Mouse (Mus musculus) neural tube, embryonic 12.5 days (tissue): Measurements from ENCODE around the gene Pld4. TPM values are rescaled to one million over a fixed set of nuclear protein-coding genes. Genes with fewer than 3 reads are reported as not detected.

Source experiments
- ATAC-seq: fragments of 200-750 bp; cut with Nextera tagmentation; 2 replicates; pipeline ENCODE4 v1.8.0; 2017; ENCODE audit warnings: low read depth, mild to moderate bottlenecking, moderate TSS enrichment, moderate library complexity; ENCODE audit not compliant: low FRiP score
- H3K27ac ChIP-seq: fragments of 300-500 bp; sonication (generic); 2 replicates; pipeline ENCODE4 v1.5.1; 2016
- H3K27me3 ChIP-seq: fragments of 300-500 bp; sonication (generic); replicated peaks from 2 replicates; pipeline ENCODE4 v1.6.1; 2016; ENCODE audit warnings: mild to moderate bottlenecking
- H3K36me3 ChIP-seq: fragments of 300-500 bp; sonication (generic); 2 replicates; pipeline ENCODE4 v1.6.1; 2016; ENCODE audit warnings: mild to moderate bottlenecking
- H3K4me1 ChIP-seq: fragments of 300-500 bp; sonication (generic); 2 replicates; pipeline ENCODE4 v1.6.1; 2016
- H3K4me2 ChIP-seq: fragments of 300-500 bp; sonication (generic); replicated peaks from 2 replicates; pipeline ENCODE4 v1.6.1; 2016; ENCODE audit warnings: mild to moderate bottlenecking
- H3K4me3 ChIP-seq: fragments of 300-500 bp; sonication (generic); 2 replicates; pipeline ENCODE4 v1.5.1; 2016
- H3K9ac ChIP-seq: fragments of 300-500 bp; sonication (generic); 2 replicates; pipeline ENCODE4 v1.6.1; 2016; ENCODE audit warnings: mild to moderate bottlenecking
- H3K9me3 ChIP-seq: fragments of 300-500 bp; sonication (generic); 2 replicates; pipeline ENCODE4 v1.6.1; 2016; ENCODE audit warnings: mild to moderate bottlenecking
- WGBS: fragments of 180-500 bp; shearing (Covaris S2); methylation state at CpG from one replicate; pipeline ENCODE4 v1.1.7; 2016; 5-methylcytosine and 5-hydroxymethylcytosine counted together
- polyA plus RNA-seq: library from polyadenylated mRNA; unstranded; fragments of >200 nt; fragmentation: Nextera tagmentation; extraction: Ambion mirVana; gene quantifications from 2 replicates; pipeline ENCODE4 v1.2.1, GENCODE M21; 2016

Gene Pld4
- polyA plus RNA-seq, result 5.1 and 5.8 TPM in 2 replicates

DNA sequence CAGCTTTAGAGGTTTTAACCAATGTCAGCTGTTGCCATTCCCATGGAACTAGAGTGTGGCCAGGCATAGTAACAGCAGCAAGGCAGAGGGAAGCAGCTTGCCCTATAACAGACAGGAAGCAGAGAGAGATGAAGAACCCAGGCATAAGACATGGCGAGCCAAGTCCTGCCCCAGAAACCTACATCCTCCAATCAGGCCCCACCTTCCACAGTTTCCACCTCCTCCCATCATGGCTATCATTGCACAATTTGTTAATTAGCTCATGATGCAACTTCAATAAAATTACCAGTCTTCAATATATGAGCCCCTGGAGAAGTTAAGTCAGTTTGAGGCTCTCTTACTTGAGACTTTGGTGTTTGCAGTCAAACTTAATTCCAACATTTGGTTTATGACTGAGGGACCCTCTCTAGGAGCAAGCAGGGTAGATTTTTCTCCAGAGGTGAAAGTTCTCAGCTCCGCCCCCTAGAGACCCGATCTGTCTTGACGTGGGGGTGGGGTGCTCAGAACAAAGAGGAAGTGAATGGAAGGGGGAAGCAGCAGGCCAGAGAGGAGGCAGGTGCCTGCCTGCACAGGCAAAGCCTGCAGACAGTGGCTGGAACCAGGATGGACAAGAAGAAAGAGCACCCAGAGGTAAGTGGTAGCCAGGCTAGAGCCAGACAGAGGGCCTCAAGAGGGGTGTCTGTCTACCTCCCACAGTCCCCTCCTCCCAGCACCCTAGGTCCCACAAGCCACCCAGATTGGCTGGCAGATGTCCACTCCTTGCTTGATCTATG lies at the start of gene Pld4:
Pld4 (plus strand) TSS at position 502 of the 773 bp plus-strand sequence.
- no peak for ATAC-seq

DNA sequence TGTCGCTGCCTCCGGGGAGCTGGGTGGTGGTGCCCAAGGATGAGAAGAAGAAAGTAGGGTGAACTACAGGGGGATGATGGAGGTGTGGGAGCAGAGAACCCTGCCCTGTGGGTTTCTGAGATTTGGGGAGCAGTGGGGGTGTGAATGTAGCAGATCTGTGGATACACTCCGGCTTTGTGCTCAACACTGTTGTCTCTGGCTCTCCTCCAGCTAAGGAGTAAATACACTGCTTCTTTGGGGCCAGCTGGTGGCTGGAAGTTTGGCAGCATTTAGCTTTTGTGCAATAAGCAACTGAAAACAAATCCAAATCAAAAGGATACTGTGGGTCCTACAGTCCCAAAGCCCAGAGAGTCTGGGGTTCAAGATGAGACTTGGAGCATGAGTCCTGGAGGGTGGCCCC lies 46.5 kb upstream of the Pld4 start:
- no peaks in the 10 kb centered on the region for H3K9me3 ChIP-seq
- H3K4me1 ChIP-seq, result no peaks in the 10 kb centered on the region
- 74% methylated on average over 3 of the region's 3 CpGs for WGBS
- no peaks in the 10 kb centered on the region for H3K36me3 ChIP-seq
- H3K9ac ChIP-seq, result no peak overlapping the region
- 0 out of 2 replicates have a peak, but pooled peaks cover 2% of the 10 kb centered on the region for H3K27me3 ChIP-seq
- no peak overlapping the region for H3K27ac ChIP-seq
- H3K4me2 ChIP-seq, result no peak overlapping the region
- H3K4me3 ChIP-seq, result no peak overlapping the region
- ATAC-seq, result no peak

More for the DNA sequence above, at the start of gene Pld4:
- Histone ChIP-seq H3K4me3 (no peak within 1 kb of the TSS), H3K27ac (no peak within 1 kb of the TSS), H3K4me2 (no peak within 1 kb of the TSS), H3K4me1 (no peaks in the 10 kb centered on the region), H3K9ac (no peak within 1 kb of the TSS), H3K9me3 (no peaks in the 10 kb centered on the region), H3K27me3 (no peaks in the 10 kb centered on the region), H3K36me3 (no peaks in the 10 kb centered on the region)
- WGBS, result 44% methylated on average over 4 of the region's 4 CpGs

DNA sequence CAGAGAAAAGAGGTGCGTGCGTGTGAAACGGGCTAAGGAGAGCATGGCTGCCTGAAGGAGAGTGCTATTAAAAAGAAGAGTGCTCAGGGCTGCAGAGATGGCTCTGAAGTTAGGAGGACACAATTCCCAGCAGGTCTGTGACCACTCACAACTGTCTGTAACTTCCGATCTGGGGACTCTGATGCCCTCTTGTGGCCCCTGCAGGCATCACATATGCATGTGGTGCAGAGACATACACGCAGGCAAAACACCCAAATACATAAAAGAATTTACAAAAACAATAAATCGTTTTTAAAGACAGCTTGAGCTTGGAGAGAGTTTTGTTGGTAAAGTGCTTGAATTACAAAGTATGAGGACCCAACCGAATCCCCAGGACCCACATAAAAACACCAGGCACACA lies 43.3 kb upstream of the Pld4 start:
- no peaks in the 10 kb centered on the region for H3K9me3 ChIP-seq
- H3K9ac ChIP-seq, result no peak overlapping the region
- H3K27ac ChIP-seq, result no peak overlapping the region
- no peaks in the 10 kb centered on the region for H3K36me3 ChIP-seq
- no peak for ATAC-seq
- H3K4me2 ChIP-seq, result no peak overlapping the region
- WGBS, result 31% methylated on average over 7 of the region's 7 CpGs
- H3K4me3 ChIP-seq, result no peak overlapping the region
- peaks cover 23% of the 10 kb centered on the region for H3K27me3 ChIP-seq
- peaks cover 9% of the 10 kb centered on the region for H3K4me1 ChIP-seq

DNA sequence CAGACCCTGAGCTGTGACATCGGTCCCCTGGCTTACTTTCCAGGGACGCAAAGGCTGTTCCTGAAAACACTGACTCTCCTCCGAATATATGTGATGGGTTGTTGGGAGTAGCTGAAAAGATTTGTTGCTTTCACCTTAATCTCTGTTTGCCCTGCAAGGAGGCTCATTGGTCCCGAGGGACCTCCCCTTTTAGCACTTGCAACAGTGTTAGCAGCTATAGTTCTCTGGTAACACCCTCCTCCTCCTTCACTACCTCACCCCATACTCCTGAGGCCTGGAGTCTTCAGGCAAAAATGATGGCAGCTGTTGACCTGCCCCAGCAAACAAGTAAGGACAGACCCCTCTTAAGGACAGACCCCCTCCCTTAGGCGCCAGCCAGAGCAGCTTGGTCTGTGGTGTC lies 41.5 kb upstream of the Pld4 start:
- Histone ChIP-seq H3K4me3 (no peak overlapping the region), H3K4me2 (no peak overlapping the region), H3K4me1 (peaks cover 25% of the 10 kb centered on the region), H3K27me3 (peaks cover 32% of the 10 kb centered on the region), H3K36me3 (no peaks in the 10 kb centered on the region), H3K9me3 (no peaks in the 10 kb centered on the region), H3K27ac (no peak overlapping the region), H3K9ac (no peak overlapping the region)
- no peak for ATAC-seq
- 67% methylated on average over 5 of the region's 5 CpGs for WGBS

DNA sequence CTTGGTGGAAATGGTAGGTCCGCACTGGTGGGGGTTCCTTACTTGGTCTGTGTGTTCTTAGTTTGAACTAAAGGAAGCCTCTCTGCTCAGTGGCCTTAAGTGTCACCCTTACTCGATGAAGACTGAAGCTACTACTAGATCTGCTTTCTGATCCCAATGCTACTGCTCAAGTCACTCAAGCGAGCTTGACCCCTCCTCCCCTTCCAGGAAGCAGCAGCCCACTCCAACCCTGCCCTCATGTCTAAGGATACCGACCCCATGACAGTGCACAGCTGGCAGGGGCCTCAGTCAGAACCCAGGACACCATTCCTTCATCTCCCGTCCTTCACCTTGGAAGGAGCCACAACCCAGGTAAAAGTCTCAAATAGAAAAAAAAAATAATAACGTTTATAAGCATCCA lies 40.2 kb upstream of the Pld4 start, which contains the start of gene Cep170b:
Cep170b (plus strand) TSS at position 240 of the 400 bp plus-strand sequence.
- H3K9ac ChIP-seq, result no peak within 1 kb of the TSS
- no peaks in the 10 kb centered on the region for H3K9me3 ChIP-seq
- H3K36me3 ChIP-seq, result no peaks in the 10 kb centered on the region
- peaks cover 25% of the 10 kb centered on the region for H3K4me1 ChIP-seq
- 77% methylated on average over 6 of the region's 6 CpGs for WGBS
- H3K4me2 ChIP-seq, result peak within 1 kb of the TSS; percentile 100
- H3K27me3 ChIP-seq, result peaks cover 32% of the 10 kb centered on the region
- H3K27ac ChIP-seq, result no peak within 1 kb of the TSS
- no peak for ATAC-seq
- peak within 1 kb of the TSS; percentile 86 for H3K4me3 ChIP-seq

DNA sequence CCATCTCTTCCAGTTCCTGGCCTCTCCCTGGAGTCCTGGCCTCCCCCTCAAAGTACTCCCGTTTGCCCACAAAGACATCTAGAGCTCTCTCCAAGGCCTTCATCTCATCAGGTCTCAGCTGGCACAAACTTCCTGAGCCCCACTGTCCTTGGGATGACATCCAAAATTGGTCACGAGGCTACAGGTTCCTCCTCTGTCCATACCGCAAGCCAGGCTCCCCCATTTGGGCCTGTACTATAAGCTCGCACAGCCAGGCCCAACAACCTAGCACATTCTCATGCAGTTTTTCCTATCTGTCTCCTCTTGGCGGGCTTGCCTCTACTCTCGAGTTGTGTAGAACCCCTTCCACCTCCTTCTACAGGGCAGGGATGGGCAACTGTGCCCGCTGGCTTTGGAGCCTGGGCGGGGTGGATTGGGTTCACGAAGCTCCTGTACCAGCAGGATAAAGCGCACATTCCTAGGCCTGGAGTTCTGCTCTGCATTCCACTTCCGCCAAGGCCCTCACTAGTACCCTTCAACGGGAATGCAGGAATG lies 39.5 kb upstream of the Pld4 start:
- no peak for ATAC-seq
- H3K9ac ChIP-seq, result no peak overlapping the region
- peak overlapping the region; percentile 100 for H3K4me2 ChIP-seq
- H3K36me3 ChIP-seq, result no peaks in the 10 kb centered on the region
- no peaks in the 10 kb centered on the region for H3K9me3 ChIP-seq
- no peak overlapping the region for H3K27ac ChIP-seq
- peaks cover 25% of the 10 kb centered on the region for H3K4me1 ChIP-seq
- H3K4me3 ChIP-seq, result peak overlapping the region; percentile 86
- peaks cover 32% of the 10 kb centered on the region for H3K27me3 ChIP-seq
- 34% methylated on average over 12 of the region's 12 CpGs for WGBS

DNA sequence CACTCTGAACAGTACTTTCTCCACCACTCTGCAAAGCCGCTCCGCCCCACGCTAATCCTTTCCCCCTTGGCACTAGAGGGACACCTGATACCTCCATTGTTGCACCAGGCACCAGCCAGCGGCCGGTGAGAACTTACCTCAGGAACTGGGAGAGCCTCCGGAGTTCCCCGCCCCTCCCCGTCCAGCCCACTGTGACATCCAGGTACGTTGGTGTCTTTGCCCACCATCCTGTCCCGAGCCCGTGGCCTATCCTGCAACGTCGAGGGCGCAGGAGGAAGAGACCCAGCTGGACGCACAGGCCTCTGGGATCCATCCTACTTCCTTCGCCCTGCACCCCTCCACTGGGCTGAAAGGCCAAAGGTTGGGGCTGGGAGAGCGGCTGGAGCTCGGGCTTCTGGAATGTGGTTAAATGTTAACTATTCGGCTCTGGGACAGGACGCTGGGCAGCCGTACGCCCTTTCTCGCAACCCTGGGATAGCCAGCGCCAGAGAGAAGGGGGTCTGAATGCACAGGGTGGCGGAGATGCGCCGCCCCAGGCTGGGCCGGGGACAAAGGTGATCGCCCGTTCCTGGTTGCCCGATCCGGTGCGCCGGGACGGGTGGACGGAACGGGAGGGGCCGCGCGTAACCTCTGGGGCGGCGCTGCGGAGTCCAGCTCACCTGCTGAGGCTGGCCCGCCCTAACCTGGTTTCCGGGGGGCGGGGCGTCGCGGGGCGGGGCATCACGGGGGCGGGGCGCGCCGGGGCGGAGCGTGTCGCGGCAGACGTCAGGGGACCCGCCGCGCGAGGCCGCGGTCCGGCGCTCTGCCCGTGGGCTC lies 38.8 kb upstream of the Pld4 start:
- Histone ChIP-seq H3K9ac (peak overlapping the region; percentile 87), H3K4me2 (peak overlapping the region; percentile 100), H3K36me3 (no peaks in the 10 kb centered on the region), H3K4me3 (peak overlapping the region; percentile 86), H3K9me3 (no peaks in the 10 kb centered on the region), H3K27me3 (peaks cover 32% of the 10 kb centered on the region), H3K27ac (no peak overlapping the region), H3K4me1 (peaks cover 25% of the 10 kb centered on the region)
- 2% methylated on average over 69 of the region's 69 CpGs for WGBS
- ATAC-seq, result peak; percentile 45

DNA sequence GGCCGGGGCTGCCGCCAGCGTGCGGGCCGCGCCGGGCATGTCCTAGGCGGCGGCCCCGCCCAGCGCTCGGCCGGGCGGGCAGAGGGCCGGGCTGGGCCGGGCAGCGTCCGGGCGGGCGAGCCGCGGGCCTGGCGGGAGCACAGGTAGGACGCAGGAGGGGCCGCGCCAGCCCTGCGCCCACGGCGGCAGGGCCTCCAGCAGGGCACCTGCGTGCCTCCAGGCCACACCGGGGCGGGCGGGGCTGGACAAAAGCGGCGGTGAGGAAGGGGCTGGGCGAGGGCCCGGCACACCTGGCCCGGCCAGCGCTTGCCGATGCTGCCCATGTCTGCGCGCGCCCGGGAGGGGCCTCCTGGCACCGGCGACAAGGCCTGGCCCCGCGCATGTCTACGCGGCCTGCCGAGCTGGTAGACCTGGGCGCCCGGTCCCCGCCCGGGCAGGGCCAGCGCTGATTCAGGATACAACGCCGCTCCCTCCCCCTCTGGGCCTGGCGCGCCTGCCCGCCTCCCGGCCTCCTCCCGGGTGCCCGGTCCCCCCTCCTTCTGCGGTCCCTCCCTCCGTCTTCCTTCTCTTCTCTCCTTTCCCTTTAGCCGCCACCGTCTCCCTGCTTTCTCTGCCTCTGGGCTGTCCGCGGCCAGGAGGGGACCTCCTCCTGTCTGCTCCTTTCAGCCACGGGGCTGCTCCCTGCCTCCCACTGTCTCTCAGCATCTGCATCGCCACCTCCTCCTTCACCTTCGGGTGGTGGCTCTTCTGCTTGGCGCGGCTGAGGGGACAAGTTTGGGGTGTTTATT lies 38.0 kb upstream of the Pld4 start:
- Histone ChIP-seq H3K4me3 (peak overlapping the region; percentile 86), H3K27ac (no peak overlapping the region), H3K4me2 (peak overlapping the region; percentile 100), H3K4me1 (peaks cover 27% of the 10 kb centered on the region), H3K9ac (peak overlapping the region; percentile 87), H3K36me3 (no peaks in the 10 kb centered on the region), H3K27me3 (peaks cover 32% of the 10 kb centered on the region), H3K9me3 (no peaks in the 10 kb centered on the region)
- peak; percentile 46 for ATAC-seq
- under 1% methylated on average over 75 of the region's 75 CpGs for WGBS

DNA sequence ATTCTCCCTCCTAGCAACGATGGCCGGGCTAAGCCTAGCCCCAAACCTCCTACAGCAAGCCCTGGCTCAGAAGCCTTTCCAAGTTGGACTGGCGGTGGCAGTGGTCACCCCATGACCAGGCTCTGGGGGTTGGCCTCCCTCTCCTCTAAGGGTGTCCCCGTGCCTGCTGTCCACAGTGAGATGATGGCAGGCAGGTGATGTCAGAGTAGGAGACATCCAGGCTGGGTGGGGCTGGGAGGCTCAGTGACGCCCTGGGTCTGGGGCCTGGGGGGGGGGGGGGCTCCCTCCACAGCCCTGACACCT lies 37.5 kb upstream of the Pld4 start:
- H3K36me3 ChIP-seq, result no peaks in the 10 kb centered on the region

DNA sequence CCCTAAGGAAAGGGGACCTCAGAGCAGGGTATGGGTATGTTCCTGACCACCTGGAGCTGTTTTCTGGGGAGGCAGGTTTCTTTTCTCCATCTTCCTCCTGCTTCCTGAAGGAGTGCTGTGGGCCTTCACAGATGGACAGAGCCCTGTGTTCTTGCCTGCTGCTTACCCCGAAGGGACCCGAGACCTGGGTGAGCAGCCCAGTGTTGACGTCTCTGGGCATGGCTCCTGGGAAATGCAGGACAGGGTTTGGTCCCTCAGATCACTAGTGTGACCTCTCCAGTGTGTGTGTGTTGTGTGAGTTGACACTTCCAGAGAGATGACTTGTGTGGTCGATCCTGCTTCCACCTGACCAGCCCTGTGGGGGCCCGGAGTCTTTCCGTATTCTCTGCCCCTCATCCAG lies 37.0 kb upstream of the Pld4 start:
- Histone ChIP-seq H3K4me1 (peaks cover 30% of the 10 kb centered on the region), H3K4me2 (peak overlapping the region; percentile 100), H3K9ac (peak overlapping the region; percentile 87; the same call in 1 of the 2 replicates), H3K9me3 (no peaks in the 10 kb centered on the region), H3K27me3 (peaks cover 32% of the 10 kb centered on the region), H3K36me3 (no peaks in the 10 kb centered on the region), H3K4me3 (0 out of 2 replicates have a peak overlapping the region, but pooled peaks have one; percentile 86), H3K27ac (no peak overlapping the region)
- ATAC-seq, result no peak
- 86% methylated on average over 6 of the region's 6 CpGs for WGBS

More for the DNA sequence above, 37.5 kb upstream of the Pld4 start:
- ATAC-seq, result peak; percentile 3; the same call in 1 of the 2 replicates
- Histone ChIP-seq H3K4me3 (peak overlapping the region; percentile 86), H3K27ac (no peak overlapping the region), H3K27me3 (peaks cover 32% of the 10 kb centered on the region), H3K9me3 (no peaks in the 10 kb centered on the region), H3K4me1 (peaks cover 30% of the 10 kb centered on the region), H3K4me2 (peak overlapping the region; percentile 100), H3K9ac (peak overlapping the region; percentile 87)
- WGBS, result 14% methylated on average over 5 of the region's 5 CpGs

DNA sequence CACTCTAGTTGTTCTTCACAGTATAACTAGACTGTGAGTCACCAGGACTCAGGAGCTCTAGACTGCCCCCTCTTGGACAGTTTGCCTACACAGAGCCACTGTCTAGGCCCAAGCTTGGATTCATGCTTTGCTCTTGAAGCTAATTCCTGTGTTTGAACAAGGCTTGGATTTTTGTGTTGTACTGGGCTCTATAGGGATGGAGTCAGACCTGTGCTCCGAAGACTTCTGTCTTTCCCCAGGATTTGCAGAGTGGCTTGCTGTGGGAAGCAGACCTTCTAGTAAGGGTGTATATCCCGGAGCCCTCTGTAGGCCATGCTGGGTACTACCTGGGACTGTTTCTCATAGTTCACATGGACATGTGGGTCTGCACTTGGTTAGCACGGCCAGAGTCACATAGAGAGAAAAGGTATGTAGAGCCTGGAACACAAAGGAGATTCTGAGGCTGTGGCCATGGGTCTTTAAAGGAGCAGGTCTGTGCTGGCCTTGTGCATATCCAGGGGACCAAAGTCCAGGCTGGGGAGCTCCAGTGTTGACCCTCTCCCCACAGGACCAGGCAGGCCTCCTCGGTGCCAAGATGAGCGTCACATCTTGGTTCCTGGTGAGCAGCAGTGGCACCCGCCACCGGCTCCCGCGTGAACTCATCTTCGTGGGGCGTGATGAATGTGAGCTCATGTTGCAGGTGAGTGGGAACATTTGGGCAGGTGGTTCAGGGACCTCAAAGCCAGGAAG lies 36.2 kb upstream of the Pld4 start:
- peaks cover 32% of the 10 kb centered on the region for H3K27me3 ChIP-seq
- 79% methylated on average over 11 of the region's 11 CpGs for WGBS
- no peak overlapping the region for H3K9ac ChIP-seq
- H3K4me1 ChIP-seq, result peaks cover 30% of the 10 kb centered on the region
- ATAC-seq, result 0 out of 2 replicates have a peak, but pooled peaks have one; percentile 18
- H3K36me3 ChIP-seq, result no peaks in the 10 kb centered on the region
- H3K4me2 ChIP-seq, result no peak overlapping the region
- H3K4me3 ChIP-seq, result no peak overlapping the region
- H3K27ac ChIP-seq, result no peak overlapping the region
- no peaks in the 10 kb centered on the region for H3K9me3 ChIP-seq
